Mouse (Mus musculus) cerebral cortex, adult 2 months (tissue): Measurements from ENCODE around the gene Pde6h.

Experiments
- WGBS: fragments of 180-500 bp; shearing (Covaris S2); methylation state at CpG from one replicate; pipeline ENCODE4 v1.1.7; 2018; 5-methylcytosine and 5-hydroxymethylcytosine counted together

The Pde6h gene

GRCm38 (mm10) chr6:136986019-136986418 is 62.4 kb downstream of the Pde6h start:
- WGBS = 64% methylated on average over 13 of the region's 13 CpGs

GRCm38 (mm10) chr6:136986718-136987117 is 63.1 kb downstream of the Pde6h start:
- WGBS = 58% methylated on average over 11 of the region's 11 CpGs

GRCm38 (mm10) chr6:136988536-136989060 is 65.0 kb downstream of the Pde6h start:
- WGBS = 88% methylated on average over 7 of the region's 7 CpGs

GRCm38 (mm10) chr6:136989824-136990497 is 66.3 kb downstream of the Pde6h start:
- 60% methylated on average over 11 of the region's 11 CpGs for WGBS

GRCm38 (mm10) chr6:136990557-136990956 is 66.9 kb downstream of the Pde6h start:
- 63% methylated on average over 8 of the region's 8 CpGs for WGBS

GRCm38 (mm10) chr6:136993574-136993973 is 69.9 kb downstream of the Pde6h start:
- WGBS = 87% methylated on average over 4 of the region's 4 CpGs

- 77% methylated on average over 8 of the region's 8 CpGs for whole genome bisulfite sequencing
Observed at GRCm38 (mm10) chr6:136995533-136995932, 71.9 kb downstream of the Pde6h start.

GRCm38 (mm10) chr6:136996336-136996735 is 72.7 kb downstream of the Pde6h start:
- WGBS = 73% methylated on average over 5 of the region's 5 CpGs

- WGBS = 30% methylated on average over 7 of the region's 7 CpGs
Observed at GRCm38 (mm10) chr6:136998181-136998580, 74.5 kb downstream of the Pde6h start.

- 54% methylated on average over 3 of the region's 3 CpGs for WGBS
Observed at GRCm38 (mm10) chr6:136999009-136999408, 75.4 kb downstream of the Pde6h start.

GRCm38 (mm10) chr6:136999707-137000446 is 76.2 kb downstream of the Pde6h start:
- WGBS = 94% methylated on average over 15 of the region's 15 CpGs

- 84% methylated on average over 10 of the region's 10 CpGs for WGBS
Observed at GRCm38 (mm10) chr6:137000706-137001105, 77.1 kb downstream of the Pde6h start.

GRCm38 (mm10) chr6:137001267-137002168 is 77.9 kb downstream of the Pde6h start:
- 85% methylated on average over 6 of the region's 6 CpGs for WGBS

GRCm38 (mm10) chr6:137002169-137002514 is 78.5 kb downstream of the Pde6h start:
- WGBS = 84% methylated on average over 5 of the region's 5 CpGs

- 95% methylated on average over 4 of the region's 4 CpGs for WGBS
Observed at GRCm38 (mm10) chr6:137004359-137004758, 80.7 kb downstream of the Pde6h start.

GRCm38 (mm10) chr6:137011187-137011586 is 87.6 kb downstream of the Pde6h start:
- WGBS = 87% methylated on average over 5 of the region's 5 CpGs

- 68% methylated on average over 6 of the region's 6 CpGs for WGBS
Observed at GRCm38 (mm10) chr6:137014346-137014745, 90.7 kb downstream of the Pde6h start.

GRCm38 (mm10) chr6:137017216-137017973 is 93.8 kb downstream of the Pde6h start:
- WGBS = 84% methylated on average over 7 of the region's 7 CpGs
